ENCODE assay signal across 32 mouse cellular contexts in genomic region chr13:99932406-99932805, GRCm38 (mm10). TPM values are rescaled to one million over a fixed set of nuclear protein-coding genes. Genes with fewer than 3 reads are reported as not detected.
DNase-seq lines count a peak whose midpoint lies in the region; ATAC-seq lines count a peak whose summit lies in the region.
"Had no signal": no experiment of that assay in that cellular context is flagged by ENCODE, and none has a peak within 500 bp of the region (broad histone marks: within the 10 kb centered on the region; RNA-seq: fewer than 3 reads in every experiment).

No protein-coding gene starts in this region.

- 65% methylated on average over 1 of the region's 1 CpGs for WGBS in heart, embryonic 11.5 days (ENCODE audit: insufficient replicate concordance)

- no peaks in the 10 kb centered on the region for H3K4me1 ChIP-seq in heart, embryonic 11.5 days (ENCODE audit: control insufficient read depth, insufficient read depth, low read length)
- H3K4me1 ChIP-seq: embryonic facial prominence, embryonic 12.5 days; midbrain, embryonic 10.5 days; neural tube, embryonic 13.5 days; stomach, embryonic 15.5 days had no signal

- no peak overlapping the region for H3K9ac ChIP-seq in heart, embryonic 11.5 days (ENCODE audit: low read depth, low read length)
- H3K9ac ChIP-seq: embryonic facial prominence, embryonic 12.5 days; hindbrain, embryonic 14.5 days; liver, embryonic 14.5 days; neural tube, embryonic 13.5 days; stomach, embryonic 15.5 days had no signal

- DNase-seq in 416B (ENCODE audit: low read depth) (peak; percentile 67), A20 (ENCODE audit: low read depth, low spot score) (peak; percentile 34)
- peak; percentile 27 for DNase-seq in naive thymus-derived CD4-positive, alpha-beta T cell, adult 2 months (ENCODE audit: low read depth)
- DNase-seq in adrenal gland, postnatal 10 days: no peak
- DNase-seq in gastrocnemius, adult 8-10 months (ENCODE audit: low spot score in 2 of 2): no peak
- no peak for DNase-seq in heart, adult 9 months (ENCODE audit: low spot score in 2 of 2)
- DNase-seq: adrenal gland, adult 2 months; cerebellum, adult 8-10 months; cerebellum, postnatal 25 days; embryo, embryonic 11 days; gastrocnemius, postnatal 25 days; heart, adult 18-20 months; heart, postnatal 4 days; kidney, adult 11 months; kidney, postnatal 25 days; liver; lung, adult 2 months; lung, postnatal 10 days had no signal

- H3K27me3 ChIP-seq in heart, embryonic 11.5 days (ENCODE audit: control insufficient read depth, insufficient read depth, low read length): no peaks in the 10 kb centered on the region
- H3K27me3 ChIP-seq: embryonic facial prominence, embryonic 12.5 days; neural tube, embryonic 13.5 days; stomach, embryonic 15.5 days had no signal

- no peak overlapping the region for H3K4me2 ChIP-seq in heart, embryonic 11.5 days
- H3K4me2 ChIP-seq: embryonic facial prominence, embryonic 12.5 days; hindbrain, embryonic 14.5 days; neural tube, embryonic 13.5 days; stomach, embryonic 15.5 days had no signal

- H3K9me3 ChIP-seq in heart, embryonic 11.5 days (replicated peaks; ENCODE audit: control insufficient read depth, low read length): no peaks in the 10 kb centered on the region
- H3K9me3 ChIP-seq: embryonic facial prominence, embryonic 12.5 days; midbrain, embryonic 10.5 days; neural tube, embryonic 13.5 days; stomach, embryonic 15.5 days had no signal

- peak; percentile 81 for ATAC-seq in common myeloid progenitor, adult 5-6 weeks (replicated peaks; ENCODE audit: low read depth, poor library complexity, severe bottlenecking)
- ATAC-seq in heart, embryonic 11.5 days (replicated peaks; ENCODE audit: insufficient number of reproducible peaks, low FRiP score, low TSS enrichment): no peak
- ATAC-seq: activated CD4-positive, CD25-positive, alpha-beta regulatory T cell, adult 4 months; forebrain, embryonic 14.5 days; inflammation-experienced regulatory T-cells, adult 6 months; midbrain, embryonic 16.5 days had no signal

- H3K27ac ChIP-seq in heart, embryonic 11.5 days (ENCODE audit: low read depth, low read length): no peak overlapping the region
- H3K27ac ChIP-seq: embryonic facial prominence, embryonic 12.5 days; hindbrain, embryonic 14.5 days; liver, embryonic 14.5 days; macrophage; midbrain, embryonic 10.5 days; neural tube, embryonic 13.5 days; stomach, embryonic 15.5 days had no signal

- no peaks in the 10 kb centered on the region for H3K36me3 ChIP-seq in heart, embryonic 11.5 days (ENCODE audit: control insufficient read depth, insufficient read depth, low read length)
- H3K36me3 ChIP-seq: embryonic facial prominence, embryonic 12.5 days; midbrain, embryonic 10.5 days; neural tube, embryonic 13.5 days; stomach, embryonic 15.5 days had no signal

- H3K4me3 ChIP-seq in heart, embryonic 11.5 days (ENCODE audit: low read depth, low read length): no peak overlapping the region
- H3K4me3 ChIP-seq: embryonic facial prominence, embryonic 12.5 days; midbrain, embryonic 10.5 days; neural tube, embryonic 13.5 days; stomach, embryonic 15.5 days had no signal

RNA-seq across cellular contexts. Expression of gene Cartpt, which starts 31.5 kb away (rescaled TPM):
- not detected in 2 replicates for total RNA-seq in common myeloid progenitor, adult 5-6 weeks (2017)
- 10 to 100 TPM in 1 of 2 experiments, 1 to 10 TPM in 1; 8.1 to 11.7 TPM for total RNA-seq in adrenal gland, postnatal 10 days (2021)
- polyA plus RNA-seq in heart, embryonic 11.5 days (2014; fragmentation: Nextera tagmentation; extraction: Ambion mirVana): 0.37 and 0.62 TPM in 2 replicates
- total RNA-seq in gastrocnemius, adult 8-10 months (2022): not detected
- total RNA-seq: gastrocnemius, postnatal 25 days; heart, adult 18-20 months had no signal
- polyA plus RNA-seq: activated CD4-positive, CD25-positive, alpha-beta regulatory T cell, adult 4 months; inflammation-experienced regulatory T-cells, adult 6 months; limb, embryonic 11.5 days; liver, embryonic 14.5 days; macrophage had no signal

Comparison
In these comparisons a context has a peak if more than half of its experiments do, and no peak if none do; other contexts are left out.
1. DNase-seq: peak in 416B (single experiment), A20 (single experiment) and naive thymus-derived CD4-positive, alpha-beta T cell, adult 2 months (single experiment); none in adrenal gland, postnatal 10 days (single experiment), gastrocnemius, adult 8-10 months (0 of 2) and heart, adult 9 months (0 of 2).